Mouse (Mus musculus) gastrocnemius, adult 8-10 months (tissue): ENCODE measurements around the gene Gm11939. TPM values are rescaled to one million over a fixed set of nuclear protein-coding genes. Genes with fewer than 3 reads are reported as not detected.
"Not testable (repeated sequence)": the region's sequence is repeated elsewhere in the genome, so short reads cannot be mapped to it uniquely, and the experiment has no call there.

Experiments
- DNase-seq, 2 experiments: peaks; one replicate each; pipeline ENCODE4 v3.0.0; 2022; ENCODE audit warnings: low spot score in 2 of 2
- total RNA-seq, 4 experiments: library from RNA; stranded (reverse); gene quantifications; 2 replicates each; pipeline ENCODE4 v1.2.4; 2022

The Gm11939 gene
- not detected for total RNA-seq

DNA sequence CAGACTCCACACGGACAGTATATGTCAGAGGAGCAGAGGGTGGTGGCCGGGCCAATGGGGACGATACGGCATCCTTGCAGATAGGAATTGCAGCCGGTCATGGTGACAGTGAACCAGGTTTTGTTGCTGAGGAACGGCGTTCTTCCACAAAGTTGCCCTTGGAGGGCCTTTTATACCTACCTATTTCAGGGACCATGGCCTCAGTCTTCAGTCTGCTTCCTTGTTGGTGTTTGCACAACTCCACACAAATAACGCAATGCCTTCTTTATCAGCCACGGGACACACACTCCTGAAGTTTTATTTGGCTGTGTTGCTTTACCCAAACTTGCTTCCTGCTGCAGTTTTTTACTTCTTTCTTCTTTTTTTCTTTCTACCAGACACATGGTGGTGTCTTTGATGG is at the start of gene Gm11939:
TSS of gene Gm11939 (minus strand) at position 101 of the 400 bp plus-strand sequence.
- DNase-seq, result no peak

DNA sequence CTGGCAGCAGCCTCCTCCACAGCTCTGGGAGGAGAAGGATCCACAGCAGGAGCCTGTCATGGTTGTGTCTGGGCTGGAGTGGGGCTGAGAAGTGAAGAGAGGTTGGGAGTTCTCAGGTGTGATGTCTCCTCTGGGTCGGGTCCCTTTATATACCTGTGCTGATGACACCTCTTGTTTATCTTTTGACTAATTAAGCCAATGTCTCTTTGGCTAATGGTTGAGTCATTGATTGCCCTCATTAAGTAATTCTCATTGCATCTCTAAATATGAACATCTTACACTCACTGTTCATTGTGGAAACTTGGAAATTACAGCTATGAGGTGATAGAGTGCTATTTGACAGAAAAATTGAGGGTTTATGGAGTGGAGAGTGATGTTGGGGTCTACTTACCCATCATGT is 43.9 kb upstream of the Gm11939 start, which contains the start of gene Gm11938:
TSS of gene Gm11938 (minus strand) at position 101 of the 400 bp plus-strand sequence.
- DNase-seq, result not testable (repeated sequence)

DNA sequence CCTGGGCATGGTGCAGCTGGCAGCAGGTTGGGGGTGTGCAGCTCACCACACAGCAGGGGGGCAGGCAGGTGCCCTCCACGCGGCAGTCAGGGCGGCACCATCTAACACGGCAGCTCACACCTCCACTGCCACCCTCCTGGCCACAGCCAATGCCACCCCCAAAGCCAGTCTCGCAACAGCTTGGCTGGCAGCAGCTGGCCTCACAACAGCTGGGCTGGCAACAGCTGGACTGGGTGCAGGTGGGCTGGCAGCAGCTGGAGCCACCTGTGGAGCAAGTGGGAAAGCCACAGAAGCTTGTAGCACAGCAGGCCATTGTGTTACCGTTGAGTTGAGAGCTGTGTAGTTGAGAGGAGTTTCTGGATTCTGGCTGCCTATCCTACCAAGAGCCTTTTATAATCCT is 38.5 kb upstream of the Gm11939 start, which contains the start of gene Krtap9-3:
TSS of gene Krtap9-3 (minus strand) at position 364 of the 400 bp plus-strand sequence.
- not testable (repeated sequence) for DNase-seq

DNA sequence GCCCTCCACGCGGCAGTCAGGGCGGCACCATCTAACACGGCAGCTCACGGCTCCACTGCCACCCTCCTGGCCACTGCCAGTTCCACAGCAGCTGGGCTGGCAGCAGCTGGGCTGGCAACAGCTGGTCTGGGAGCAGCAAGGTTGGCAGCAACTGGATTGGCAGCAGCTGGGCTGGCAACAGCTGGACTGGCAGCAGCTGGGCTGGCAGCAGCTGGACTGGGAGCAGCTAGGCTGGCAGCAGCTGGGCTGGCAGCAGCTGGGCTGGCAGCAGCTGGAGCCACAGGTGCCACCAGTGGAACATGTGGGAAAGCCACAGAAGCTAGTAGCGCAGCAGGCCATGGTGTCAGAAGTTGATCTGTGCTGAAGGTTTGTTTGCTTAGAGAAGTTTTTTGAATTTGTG is 31.7 kb upstream of the Gm11939 start, which contains the start of gene Krtap1-3:
TSS of gene Krtap1-3 (minus strand) at position 359 of the 400 bp plus-strand sequence.
- no peak for DNase-seq

DNA sequence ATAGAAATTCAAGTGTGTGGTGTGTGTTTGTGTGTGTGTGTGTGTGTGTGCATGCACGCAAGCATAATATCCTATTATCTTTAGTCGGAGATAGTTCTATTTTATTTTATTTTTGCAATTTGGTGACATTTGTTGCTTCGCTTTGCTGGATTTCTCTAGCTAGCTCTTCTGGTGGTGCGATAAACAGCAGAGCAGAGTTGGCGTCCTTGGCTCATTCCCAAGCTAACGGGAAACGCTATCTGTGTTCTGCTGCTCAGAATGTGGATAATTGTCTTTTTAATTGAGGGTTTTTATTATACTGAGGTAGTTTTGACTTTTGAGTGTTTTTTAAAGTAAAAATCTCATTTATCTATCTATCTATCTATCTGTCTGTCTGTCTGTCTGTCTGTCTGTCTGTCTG is 25.8 kb upstream of the Gm11939 start:
- DNase-seq, result no peak

DNA sequence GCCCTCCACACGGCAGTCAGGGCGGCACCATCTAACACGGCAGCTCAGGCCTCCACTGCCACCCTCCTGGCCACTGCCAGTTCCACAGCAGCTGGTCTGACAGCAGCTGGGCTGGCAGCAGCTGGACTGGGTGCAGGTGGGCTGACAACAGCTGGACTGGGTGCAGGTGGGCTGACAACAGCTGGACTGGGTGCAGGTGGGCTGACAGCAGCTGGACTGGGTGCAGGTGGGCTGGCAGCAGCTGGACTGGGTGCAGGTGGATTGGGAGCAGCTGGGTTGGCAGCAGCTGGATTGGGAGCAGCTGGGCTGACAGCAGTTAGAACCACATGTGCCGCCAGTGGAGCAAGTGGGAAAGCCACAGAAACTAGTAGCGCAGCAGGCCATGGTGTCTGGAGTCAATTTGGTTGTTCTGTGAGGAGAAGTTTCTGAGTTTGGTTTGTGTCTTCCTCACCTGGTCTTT is 24.0 kb upstream of the Gm11939 start, which contains the start of gene Krtap1-4:
TSS of gene Krtap1-4 (minus strand) at position 410 of the 460 bp plus-strand sequence.
- no peak for DNase-seq

DNA sequence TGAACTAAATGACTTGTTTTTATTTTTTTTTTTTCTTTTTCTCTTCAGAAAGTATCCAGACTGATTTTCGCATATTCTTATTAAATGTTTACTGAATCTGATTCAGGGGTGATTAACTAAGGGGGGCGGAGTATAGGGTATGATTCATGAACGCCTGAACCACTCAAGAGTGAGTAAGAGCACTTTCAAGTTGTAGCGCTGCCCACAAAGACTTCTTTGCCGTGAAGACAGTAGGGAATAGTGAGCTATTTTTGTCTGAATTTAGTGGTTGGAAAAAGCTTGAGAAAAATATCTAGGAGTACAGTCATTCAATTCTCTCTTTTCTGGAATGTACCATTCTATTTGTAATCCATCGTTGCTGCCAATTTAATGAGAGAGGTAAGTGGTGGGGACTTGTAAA is 22.3 kb upstream of the Gm11939 start:
- DNase-seq, result no peak

DNA sequence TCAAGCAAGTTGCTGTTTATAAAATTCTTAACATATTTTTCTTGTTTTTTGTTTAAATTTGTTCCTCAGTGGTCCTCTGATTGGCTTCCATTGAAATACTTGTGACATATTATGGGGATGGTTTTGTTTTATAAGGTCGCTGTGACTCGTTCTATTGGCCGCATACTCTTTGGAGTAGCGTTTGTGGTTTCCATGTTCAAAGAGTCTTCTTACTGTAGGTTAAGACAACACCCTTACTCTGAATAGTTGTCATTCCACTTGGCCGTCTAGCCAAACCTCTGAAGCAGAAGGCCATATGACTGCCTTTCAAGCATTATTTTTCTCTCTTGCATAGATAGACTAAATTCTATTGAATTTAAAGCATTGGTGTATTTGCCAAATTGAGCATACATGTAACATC is 21.8 kb upstream of the Gm11939 start:
- DNase-seq, result no peak

DNA sequence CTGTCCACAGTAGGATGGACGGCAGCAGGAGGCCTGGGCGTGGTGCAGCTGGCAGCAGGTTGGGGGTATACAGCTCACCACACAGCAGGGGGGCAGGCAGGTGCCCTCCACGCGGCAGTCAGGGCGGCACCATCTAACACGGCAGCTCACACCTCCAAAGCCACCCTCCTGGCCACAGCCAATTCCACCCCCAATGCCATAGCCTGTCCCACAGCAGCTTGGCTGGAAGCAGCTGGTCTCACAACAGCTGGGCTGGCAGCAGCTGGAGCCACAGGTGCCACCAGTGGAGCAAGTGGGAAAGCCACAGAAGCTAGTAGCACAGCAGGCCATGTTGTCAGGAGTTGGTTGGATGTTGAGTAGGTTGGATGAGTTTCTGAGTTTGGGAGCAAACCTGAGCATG is 21.4 kb upstream of the Gm11939 start, which contains the start of gene Krtap1-5:
TSS of gene Krtap1-5 (minus strand) at position 381 of the 400 bp plus-strand sequence.
- DNase-seq, result no peak

DNA sequence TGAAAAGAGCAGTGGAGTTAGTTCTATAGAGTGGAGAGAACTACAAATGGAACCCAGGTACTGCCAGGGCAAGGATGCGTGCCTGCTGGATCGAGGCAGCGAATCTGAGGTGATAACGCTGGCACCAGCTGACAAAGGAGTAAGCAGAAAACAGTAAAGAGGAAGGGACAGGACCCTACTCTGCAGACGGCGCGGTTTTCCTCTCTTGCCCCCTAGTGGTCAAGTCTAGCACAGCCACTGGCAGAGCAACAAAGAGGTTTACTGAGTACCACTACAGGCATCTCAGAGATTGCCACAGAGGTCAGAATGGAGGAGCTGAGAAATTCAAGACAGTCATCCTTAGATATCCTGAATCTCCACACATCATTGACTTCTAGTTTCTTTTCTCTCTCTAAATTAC is 14.8 kb upstream of the Gm11939 start:
- no peak for DNase-seq

DNA sequence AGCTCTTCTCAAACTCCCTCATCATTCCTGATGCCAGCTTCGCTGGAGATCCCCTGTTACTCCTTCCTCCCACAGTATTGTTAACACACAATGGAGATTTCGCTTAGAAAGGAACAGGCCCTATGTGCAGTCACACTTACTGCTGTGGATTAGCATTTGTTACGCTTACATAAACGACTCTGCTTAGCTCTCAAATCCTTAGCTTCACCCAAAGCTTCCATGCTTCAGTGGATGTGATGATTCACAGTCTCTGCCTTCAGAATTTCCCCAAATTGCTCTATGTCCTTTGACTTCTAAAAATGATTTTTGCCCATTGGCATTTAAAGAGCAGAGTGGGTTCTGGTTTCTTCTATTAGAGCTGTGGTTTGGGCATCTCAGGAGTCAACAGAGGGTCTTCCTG is 13.9 kb upstream of the Gm11939 start:
- no peak for DNase-seq

DNA sequence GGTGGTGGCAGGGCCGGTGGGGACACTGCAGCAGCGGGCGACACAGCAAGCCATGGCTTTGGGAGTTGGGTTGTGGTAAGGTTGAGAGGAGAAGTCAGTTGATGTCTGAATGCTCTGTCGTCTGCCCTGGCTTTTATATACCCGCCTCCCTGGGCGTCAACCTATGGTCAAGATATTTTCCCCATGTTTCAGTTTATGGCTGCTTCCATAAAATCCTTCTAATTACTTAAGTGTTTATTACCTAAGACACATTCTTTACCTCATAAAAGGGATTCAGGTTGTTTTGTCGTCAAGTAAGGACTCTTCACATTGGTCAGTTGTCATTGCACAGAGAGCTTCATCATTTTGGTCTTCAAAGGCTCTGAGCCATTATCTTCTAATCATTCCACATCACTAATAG is 7.3 kb upstream of the Gm11939 start, which contains the start of gene Krtap3-1:
TSS of gene Krtap3-1 (minus strand) at position 101 of the 400 bp plus-strand sequence.
- DNase-seq, result no peak

DNA sequence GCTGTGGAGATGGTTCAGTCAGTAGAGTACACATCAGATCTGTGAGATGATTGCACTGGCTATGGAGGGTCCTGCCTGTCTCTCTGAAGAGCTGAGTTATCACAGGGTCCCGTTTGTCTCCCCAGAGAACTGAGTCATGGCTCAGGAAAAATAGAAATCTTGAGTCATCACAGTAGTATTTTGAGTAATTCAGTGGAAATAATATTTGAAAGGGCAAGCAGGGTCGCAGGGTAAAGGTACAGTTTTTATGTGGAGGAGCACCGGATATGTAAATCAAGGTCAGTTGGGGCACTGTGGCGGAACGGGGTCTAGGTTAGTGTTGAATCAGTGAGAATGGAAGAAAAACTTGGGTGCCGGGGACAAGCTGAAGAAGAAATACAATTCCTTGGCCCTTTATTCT is 3.3 kb upstream of the Gm11939 start:
- DNase-seq, result no peak

DNA sequence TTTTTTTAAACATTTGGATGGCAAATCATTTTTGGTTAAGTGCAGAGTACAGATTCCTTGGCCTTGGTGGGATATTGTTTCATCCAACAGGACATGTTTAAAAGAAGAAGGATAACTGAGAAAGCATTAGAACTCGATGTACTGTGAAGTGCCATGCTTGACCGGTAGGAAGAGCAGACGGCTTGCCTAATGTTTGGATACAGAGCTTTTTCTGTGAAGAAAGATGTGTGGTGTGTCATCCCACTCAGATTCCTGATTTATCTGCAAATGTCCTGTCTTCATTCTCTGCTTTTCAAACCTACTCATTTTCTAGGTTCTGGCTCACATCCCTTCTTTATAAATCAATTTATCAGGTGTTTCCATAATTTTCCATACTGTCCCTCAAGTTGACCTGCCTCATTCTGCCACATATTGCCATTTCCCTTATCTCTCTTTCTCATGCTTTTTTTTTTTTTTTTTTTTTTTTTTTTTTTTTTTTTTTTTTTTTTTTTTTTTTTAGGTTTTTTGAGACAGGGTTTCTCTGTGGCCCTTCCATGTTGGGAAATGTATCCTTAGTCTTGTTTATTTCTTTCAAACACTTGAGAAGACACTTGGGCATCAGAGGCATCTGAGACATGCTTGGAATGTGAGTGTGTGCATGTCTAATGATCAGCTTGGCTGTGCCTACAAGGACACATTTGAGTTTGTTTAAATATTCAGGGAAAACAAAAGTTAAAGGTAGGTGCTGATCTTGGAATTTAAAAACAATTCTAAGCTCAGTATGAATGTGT is 1.1 kb downstream of the Gm11939 start:
- DNase-seq, result no peak

DNA sequence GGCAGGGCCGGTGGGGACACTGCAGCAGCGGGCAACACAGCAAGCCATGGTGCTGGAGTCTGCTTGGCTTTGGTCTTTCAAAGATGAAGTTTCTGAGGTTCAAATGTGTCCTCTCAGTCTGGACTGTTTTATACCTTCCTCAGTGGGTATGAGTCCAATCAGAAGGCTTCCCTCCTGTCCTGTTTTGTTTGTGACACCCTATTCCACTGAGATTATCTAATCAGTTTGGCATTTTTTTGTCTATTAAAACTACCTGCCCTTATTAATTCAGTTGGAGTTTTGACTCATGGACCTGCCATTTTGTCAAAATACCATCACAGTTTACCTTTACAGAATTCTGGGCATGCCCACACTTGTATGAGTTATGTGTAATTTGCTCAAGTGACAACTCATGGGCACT is 2.5 kb downstream of the Gm11939 start, which contains the start of gene Krtap3-2:
TSS of gene Krtap3-2 (minus strand) at position 101 of the 400 bp plus-strand sequence.
- no peak for DNase-seq

DNA sequence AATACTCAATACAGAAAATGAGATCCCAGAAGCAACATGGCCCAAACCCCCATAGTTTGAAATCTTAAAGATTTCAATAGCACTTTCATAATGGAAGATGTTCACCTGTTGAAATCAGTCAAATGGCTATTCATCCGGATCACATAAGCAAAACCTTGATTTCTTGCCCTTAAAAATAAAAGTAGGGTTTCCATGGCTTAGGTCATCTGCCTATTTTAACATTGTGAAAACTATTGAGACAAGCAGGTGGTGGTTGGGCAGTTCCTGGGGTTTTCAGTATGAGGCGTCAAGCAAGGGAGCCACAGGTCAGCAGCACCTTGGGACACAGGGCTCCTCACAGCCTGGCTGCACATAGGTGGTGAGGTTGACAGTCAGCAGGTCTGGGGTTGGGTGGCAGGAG is 3.1 kb downstream of the Gm11939 start:
- no peak for DNase-seq

DNA sequence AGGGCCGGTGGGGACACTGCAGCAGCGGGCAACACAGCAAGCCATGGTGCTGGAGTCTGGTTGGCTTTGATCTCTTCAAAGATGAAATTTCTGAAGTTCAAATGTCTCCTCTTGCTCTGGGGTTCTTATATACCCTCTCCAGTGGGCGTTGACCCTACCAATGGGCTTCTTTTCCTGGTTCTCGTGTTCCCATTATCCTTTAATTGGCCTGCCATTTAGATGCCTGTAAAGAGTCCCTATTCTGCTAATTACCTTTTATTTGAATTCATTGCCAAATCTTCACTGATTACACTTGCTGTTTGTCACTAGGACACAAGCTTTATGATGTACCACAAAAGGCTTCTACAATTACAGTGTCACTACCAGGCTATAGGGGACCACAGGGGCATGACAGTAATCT is 8.5 kb downstream of the Gm11939 start, which contains the start of gene Krtap3-3:
TSS of gene Krtap3-3 (minus strand) at position 101 of the 400 bp plus-strand sequence.
- no peak for DNase-seq

DNA sequence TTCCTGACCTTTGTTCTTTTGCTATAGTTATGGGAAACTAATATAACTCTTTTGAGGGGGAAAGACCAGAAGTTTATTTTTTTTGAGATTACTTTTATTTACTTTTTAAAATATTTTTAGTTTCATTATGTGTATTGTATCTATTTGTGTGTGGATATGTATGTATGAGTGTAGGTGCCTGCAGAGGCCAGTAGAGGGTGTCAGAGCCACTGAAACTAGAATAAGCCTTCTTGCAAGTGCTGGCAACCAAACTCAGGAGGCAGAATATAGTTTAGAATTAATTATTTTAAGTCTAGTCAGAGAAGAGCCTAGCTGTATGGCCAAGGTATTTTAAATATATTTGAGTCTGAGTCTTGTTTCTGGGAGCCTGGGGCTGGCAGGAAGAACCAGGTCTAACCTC is 11.4 kb downstream of the Gm11939 start:
- DNase-seq, result no peak

DNA sequence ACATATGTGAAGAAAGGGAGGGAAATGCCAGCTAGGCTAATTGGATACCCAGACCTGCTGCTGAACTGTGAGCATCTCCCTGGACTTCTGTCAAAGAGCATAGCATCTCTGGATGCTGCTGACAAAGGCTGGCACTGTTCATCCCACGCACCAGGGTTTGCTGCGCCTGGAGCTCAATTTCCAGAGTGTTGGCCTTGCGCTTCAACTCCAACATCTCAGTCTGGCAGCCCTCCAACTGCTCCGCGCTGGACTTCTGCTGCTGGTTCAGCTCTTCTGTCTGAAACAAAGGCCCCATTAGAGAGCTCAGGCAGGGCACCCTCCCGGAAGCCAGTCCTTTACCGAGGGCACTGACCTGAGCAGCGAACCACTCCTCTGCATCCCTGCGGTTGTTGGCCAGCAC is 19.5 kb downstream of the Gm11939 start:
- DNase-seq, result no peak

DNA sequence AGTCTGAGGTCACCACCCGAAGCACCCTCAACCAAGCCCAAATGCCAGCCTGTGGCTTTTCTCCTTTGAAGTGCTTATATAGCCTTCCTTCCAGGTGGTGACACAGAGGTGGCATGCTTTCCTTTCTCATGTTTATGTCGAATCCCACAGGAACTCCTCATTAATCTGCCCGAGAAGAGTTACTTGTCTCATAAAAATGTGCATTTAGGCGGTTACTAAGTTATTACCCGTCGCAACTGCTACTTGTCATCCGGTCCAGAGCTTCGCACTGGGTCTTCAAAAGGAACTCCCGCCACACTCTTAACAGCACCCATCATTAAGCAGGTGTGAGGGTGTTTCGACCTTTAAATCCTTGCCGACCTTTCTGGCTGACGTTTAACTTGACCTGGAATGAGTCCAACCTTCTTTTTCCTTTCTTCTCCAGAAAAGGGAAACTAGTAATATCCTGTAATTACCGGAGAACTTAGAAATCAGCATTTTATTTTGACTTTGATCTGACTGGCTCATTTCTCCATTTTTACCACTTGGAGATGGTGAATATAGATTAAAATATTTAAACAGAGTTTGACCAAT is 37.9 kb downstream of the Gm11939 start, which contains the start of gene Krt39:
TSS of gene Krt39 (minus strand) at position 51 of the 573 bp plus-strand sequence.
- no peak for DNase-seq

DNA sequence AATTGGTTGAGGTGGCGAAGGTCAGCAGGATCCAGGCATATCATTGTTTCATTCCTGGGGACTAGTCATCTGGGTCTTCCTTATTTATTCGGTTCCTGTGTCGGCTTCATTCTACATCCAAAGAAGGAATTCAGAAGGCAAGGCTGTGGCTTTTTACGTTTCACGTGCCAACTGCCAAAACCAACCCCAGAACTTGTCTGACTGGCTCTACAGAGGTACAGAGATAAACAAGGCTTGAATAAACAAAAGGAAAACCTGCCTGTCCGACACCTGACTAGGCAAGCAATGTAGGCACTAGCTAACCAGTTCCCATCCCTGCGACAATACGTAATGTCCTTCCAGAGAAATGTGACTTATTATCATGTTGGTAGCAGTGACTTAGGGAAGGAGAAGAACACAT is 45.2 kb downstream of the Gm11939 start:
- no peak for DNase-seq
